Mouse (Mus musculus) intestine, embryonic 14.5 days (tissue): Measurements from ENCODE around the gene 1700019D03Rik. TPM values are rescaled to one million over a fixed set of nuclear protein-coding genes. Genes with fewer than 3 reads are reported as not detected.

Source experiments
- polyA plus RNA-seq: library from polyadenylated mRNA; unstranded; fragments of >200 nt; fragmentation: Nextera tagmentation; extraction: Ambion mirVana; gene quantifications from 2 replicates; pipeline ENCODE4 v1.2.1, GENCODE M21; 2014

Gene 1700019D03Rik
- polyA plus RNA-seq, 1 experiment from 2014 or later: 10.7 TPM

Other genes starting within 250 kb of the 1700019D03Rik start
- 7.6 and 11.0 TPM in 2 replicates for gene Inpp1, start 202.5 kb downstream of the 1700019D03Rik start, polyA plus RNA-seq
- 16.8 and 19.1 TPM in 2 replicates for gene Hibch, start 175.2 kb downstream of the 1700019D03Rik start, polyA plus RNA-seq
- gene Mstn, start 41.5 kb upstream of the 1700019D03Rik start, polyA plus RNA-seq: not detected in 2 replicates
- not detected in 2 replicates for gene 1700019A02Rik, start 167.5 kb upstream of the 1700019D03Rik start, polyA plus RNA-seq